Mouse (Mus musculus) ES-E14 (cell line): ENCODE measurements at regions not wholly inside any gene's neighbourhood (a gene's known extent, or its start where the extent isn't known, plus 50 kb on each side); places are given as distances from the start of the nearest gene placed in this dataset.

Source experiments
- CHD2 ChIP-seq: IDR thresholded peaks from 2 replicates; pipeline ENCODE4 v1.6.1; 2014; ENCODE audit warnings: mild to moderate bottlenecking, low read depth, low read length, inconsistent platforms
- MAFK ChIP-seq: IDR thresholded peaks from 2 replicates; pipeline ENCODE4 v1.6.1; 2014; ENCODE audit warnings: mild to moderate bottlenecking, low read depth, low read length, inconsistent platforms; ENCODE audit not compliant: insufficient read depth
- ZC3H11A ChIP-seq: IDR thresholded peaks from 2 replicates; pipeline ENCODE4 v1.6.1; 2012; ENCODE audit warnings: low read depth, mild to moderate bottlenecking, inconsistent platforms, low read length, borderline replicate concordance
- ZNF384 ChIP-seq: IDR thresholded peaks from 2 replicates; pipeline ENCODE4 v1.6.1; 2012; ENCODE audit warnings: low read depth, low read length, inconsistent platforms

- TF ChIP-seq MAFK = no peak
- TF ChIP-seq CHD2 = no peak
- TF ChIP-seq ZNF384 = no peak
- TF ChIP-seq ZC3H11A = no peak
Measured at GRCm38 (mm10) chr13:44356981-44357380, 372.3 kb upstream of the Jarid2 start.
